Mouse (Mus musculus): ENCODE data around the gene Chid1.

GRCm38 (mm10) chr7:141460001-141460390, 79.7 kb downstream of the Chid1 start:
- no peak for TF ChIP-seq CTCF (IDR thresholded peaks at IDR 0.05; ENCODE audit: low read depth)
- TF ChIP-seq EP300 (IDR thresholded peaks at IDR 0.05; ENCODE audit: low read depth), result no peak
